Mouse (Mus musculus) intestine, embryonic 15.5 days (tissue): Measurements from ENCODE around the gene Nrbp1. TPM values are rescaled to one million over a fixed set of nuclear protein-coding genes. Genes with fewer than 3 reads are reported as not detected.
A peak's percentile ranks its signal among the peaks of the same experiment; 100 is the strongest.

Experiments
- ATAC-seq: fragments of 200-750 bp; cut with Nextera tagmentation; 2 replicates; pipeline ENCODE4 v1.8.0; 2017; ENCODE audit warnings: moderate TSS enrichment, moderate library complexity
- H3K27ac ChIP-seq: fragments of 300-500 bp; sonication (generic); 2 replicates; pipeline ENCODE4 v1.5.1; 2015; ENCODE audit warnings: mild to moderate bottlenecking, inconsistent platforms
- H3K27me3 ChIP-seq: fragments of 300-500 bp; sonication (generic); replicated peaks from 2 replicates; pipeline ENCODE4 v1.6.1; 2015; ENCODE audit warnings: inconsistent platforms
- H3K36me3 ChIP-seq: fragments of 300-500 bp; sonication (generic); 2 replicates; pipeline ENCODE4 v1.6.1; 2015; ENCODE audit warnings: inconsistent platforms
- H3K4me1 ChIP-seq: fragments of 300-500 bp; sonication (generic); replicated peaks from 2 replicates; pipeline ENCODE4 v1.6.1; 2015; ENCODE audit warnings: inconsistent platforms
- H3K4me2 ChIP-seq: fragments of 300-500 bp; sonication (generic); replicated peaks from 2 replicates; pipeline ENCODE4 v1.6.1; 2015; ENCODE audit warnings: mild to moderate bottlenecking, inconsistent platforms
- H3K4me3 ChIP-seq: fragments of 300-500 bp; sonication (generic); replicated peaks from 2 replicates; pipeline ENCODE4 v1.5.1; 2015; ENCODE audit warnings: inconsistent platforms
- H3K9ac ChIP-seq: fragments of 300-500 bp; sonication (generic); 2 replicates; pipeline ENCODE4 v1.6.1; 2015; ENCODE audit warnings: inconsistent platforms
- H3K9me3 ChIP-seq: fragments of 300-500 bp; sonication (generic); 2 replicates; pipeline ENCODE4 v1.6.1; 2016; ENCODE audit warnings: inconsistent platforms
- WGBS: fragments of 180-500 bp; shearing (Covaris S2); methylation state at CpG from one replicate; pipeline ENCODE4 v1.1.7; 2015; 5-methylcytosine and 5-hydroxymethylcytosine counted together
- polyA plus RNA-seq: library from polyadenylated mRNA; unstranded; fragments of >200 nt; fragmentation: Nextera tagmentation; extraction: Ambion mirVana; gene quantifications from 2 replicates; pipeline ENCODE4 v1.2.1, GENCODE M21; 2015

The Nrbp1 gene
- polyA plus RNA-seq, result 133 and 136 TPM in 2 replicates

DNA sequence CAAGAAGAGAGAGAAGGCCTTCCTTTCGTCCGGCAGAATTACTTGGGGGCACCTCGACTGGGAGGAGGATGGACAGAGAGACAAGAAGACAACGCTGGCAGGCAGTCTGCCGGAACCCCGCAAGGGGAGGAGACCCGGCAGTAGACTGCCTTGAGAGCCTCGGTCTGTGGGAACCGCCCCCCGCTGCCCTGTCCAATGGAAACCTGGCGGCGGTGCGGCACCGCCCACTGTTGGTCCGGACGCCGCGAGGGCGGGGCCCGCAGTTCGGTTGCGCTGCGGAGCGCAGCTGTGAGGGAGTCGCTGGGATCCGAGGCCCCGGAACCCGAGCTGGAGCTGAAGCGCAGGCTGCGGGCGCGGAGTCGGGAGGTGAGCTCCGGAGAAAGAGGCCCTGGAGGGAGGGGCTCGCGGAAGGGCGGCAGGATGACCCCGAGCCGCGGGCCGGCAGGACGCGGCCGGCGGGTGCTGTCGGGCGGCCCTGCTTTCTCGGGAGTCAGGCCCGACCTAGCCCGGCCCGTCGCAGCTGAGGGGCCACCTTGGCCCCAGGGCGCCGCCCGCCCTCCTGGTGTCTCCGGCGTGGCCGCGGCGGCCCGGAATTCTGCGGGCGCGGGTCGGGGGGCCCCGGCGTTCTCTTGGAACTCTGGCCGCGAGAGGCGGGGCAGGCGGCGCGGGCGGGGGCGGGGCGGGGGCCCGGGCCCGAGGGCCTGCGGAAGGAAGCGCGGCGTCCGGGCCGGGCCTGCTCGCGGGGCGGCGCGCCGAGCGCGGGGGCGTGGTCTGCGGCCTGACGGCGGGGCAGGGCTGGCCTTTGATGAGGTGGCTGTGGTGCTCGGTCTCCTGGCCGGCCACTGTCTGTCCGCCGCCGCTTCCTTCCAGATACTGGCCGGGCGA, at the start of gene Nrbp1, which contains the start of gene Gm9970:
TSS of gene Nrbp1 (plus strand) at position 228 of the 885 bp plus-strand sequence.
TSS of gene Gm9970 (minus strand) at position 596 of the 885 bp plus-strand sequence.
- peak within 1 kb of the TSS; percentile 99 for H3K4me3 ChIP-seq
- under 1% methylated on average over 81 of the region's 103 CpGs for WGBS
- H3K9ac ChIP-seq, result peak within 1 kb of the TSS; percentile 99
- ATAC-seq, result peak; percentile 99
- no peaks in the 10 kb centered on the region for H3K9me3 ChIP-seq
- H3K4me2 ChIP-seq, result peak within 1 kb of the TSS; percentile 80
- peak within 1 kb of the TSS; percentile 99 for H3K27ac ChIP-seq
- 0 out of 2 replicates have a peak, but pooled peaks cover 7% of the 10 kb centered on the region for H3K4me1 ChIP-seq
- peaks cover 18% of the 10 kb centered on the region for H3K36me3 ChIP-seq
- no peaks in the 10 kb centered on the region for H3K27me3 ChIP-seq

DNA sequence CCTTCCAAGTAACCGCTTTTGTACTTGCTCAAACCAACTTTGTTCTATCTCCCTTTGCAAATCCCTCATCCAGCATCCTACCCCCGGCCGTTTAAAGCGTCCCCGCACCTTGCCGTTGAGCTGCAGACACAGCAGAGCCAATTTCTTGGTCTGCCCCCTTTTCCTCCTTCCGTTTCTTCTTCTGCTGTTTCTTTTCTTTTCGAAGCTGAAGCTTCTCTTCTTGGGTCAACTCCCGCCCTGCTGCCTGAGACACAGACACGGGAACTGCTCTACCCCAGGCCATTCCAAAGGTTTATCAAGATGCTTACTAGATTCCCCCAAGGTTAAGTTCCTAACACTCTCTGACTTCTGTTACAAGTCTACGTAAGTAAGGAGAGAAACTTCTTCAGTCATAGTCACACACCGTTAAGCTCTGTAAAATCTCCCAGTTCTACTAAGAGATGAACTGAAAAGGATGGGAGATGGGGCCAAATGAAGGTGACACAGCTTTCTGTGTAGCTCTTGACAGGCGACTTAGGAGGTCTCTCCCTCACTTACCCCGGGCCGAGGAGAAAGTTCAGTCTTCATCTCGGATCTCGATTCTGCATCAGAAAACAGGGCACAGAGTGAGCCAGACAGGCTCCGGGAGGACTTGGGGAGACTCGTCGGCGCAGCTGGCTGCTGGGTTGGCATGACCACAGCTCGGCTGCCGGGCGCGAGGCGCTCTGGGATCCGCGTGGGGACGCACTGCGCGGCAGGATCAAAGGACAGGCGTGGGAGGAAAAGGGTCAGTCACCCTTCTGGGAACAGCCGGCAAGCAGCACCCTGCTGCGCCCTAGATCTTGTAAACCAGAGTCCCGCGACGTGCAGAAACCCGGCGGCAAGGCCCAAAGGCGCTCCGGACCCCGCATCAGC, 48.4 kb upstream of the Nrbp1 start:
- WGBS, result 11% methylated on average over 42 of the region's 42 CpGs
- Histone ChIP-seq H3K27me3 (no peaks in the 10 kb centered on the region), H3K4me2 (peak overlapping the region; percentile 80), H3K27ac (peak overlapping the region; percentile 87), H3K36me3 (peaks cover 49% of the 10 kb centered on the region), H3K4me3 (peak overlapping the region; percentile 67), H3K9me3 (no peaks in the 10 kb centered on the region), H3K9ac (peak overlapping the region; percentile 93), H3K4me1 (peaks cover 17% of the 10 kb centered on the region; the same call in 1 of the 2 replicates)
- peak; percentile 81 for ATAC-seq

DNA sequence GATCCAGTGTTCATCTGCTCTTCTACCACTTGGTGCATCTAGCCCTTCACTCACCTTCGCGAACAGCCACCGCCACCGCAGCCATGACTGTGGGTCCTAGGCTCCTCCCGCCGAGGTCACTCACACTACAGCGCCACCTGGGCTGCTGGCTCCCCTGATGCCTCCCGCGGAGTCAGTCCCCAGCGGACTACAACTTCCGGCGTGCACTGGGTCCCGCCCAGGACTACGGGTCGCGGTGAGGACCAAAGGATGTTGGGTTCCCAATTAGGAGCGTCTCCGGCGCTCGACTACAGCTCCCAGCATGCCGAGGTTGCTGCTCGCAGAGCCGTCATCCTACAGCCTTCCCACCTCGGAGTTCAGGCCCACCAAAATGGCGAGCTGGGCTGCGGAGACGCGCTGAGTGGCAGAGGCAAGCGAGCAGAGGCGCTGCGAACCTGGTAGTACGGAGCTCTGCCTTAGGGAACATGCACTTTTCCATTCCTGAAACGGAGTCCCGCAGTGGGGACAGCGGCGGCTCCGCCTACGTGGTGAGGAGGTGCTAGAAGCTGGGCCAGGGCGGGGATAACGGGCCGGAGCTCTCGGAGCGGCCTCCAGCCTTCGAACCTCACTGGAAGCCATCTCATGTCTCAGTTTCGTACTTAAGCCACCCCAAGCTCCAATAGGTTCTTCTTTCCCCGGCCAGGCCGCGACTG, 47.6 kb upstream of the Nrbp1 start, which contains the start of the genes Snx17 and Eif2b4:
TSS of gene Snx17 (plus strand) at position 289 of the 692 bp plus-strand sequence.
TSS of gene Eif2b4 (minus strand) at position 492 of the 692 bp plus-strand sequence.
- Histone ChIP-seq H3K9ac (peak within 1 kb of the TSS; percentile 93), H3K4me1 (peaks cover 17% of the 10 kb centered on the region; the same call in 1 of the 2 replicates), H3K27ac (peak within 1 kb of the TSS; percentile 87), H3K36me3 (peaks cover 50% of the 10 kb centered on the region), H3K4me2 (peak within 1 kb of the TSS; percentile 80), H3K27me3 (no peaks in the 10 kb centered on the region), H3K4me3 (peak within 1 kb of the TSS; percentile 67), H3K9me3 (no peaks in the 10 kb centered on the region)
- peak; percentile 98 for ATAC-seq
- WGBS, result under 1% methylated on average over 48 of the region's 48 CpGs

DNA sequence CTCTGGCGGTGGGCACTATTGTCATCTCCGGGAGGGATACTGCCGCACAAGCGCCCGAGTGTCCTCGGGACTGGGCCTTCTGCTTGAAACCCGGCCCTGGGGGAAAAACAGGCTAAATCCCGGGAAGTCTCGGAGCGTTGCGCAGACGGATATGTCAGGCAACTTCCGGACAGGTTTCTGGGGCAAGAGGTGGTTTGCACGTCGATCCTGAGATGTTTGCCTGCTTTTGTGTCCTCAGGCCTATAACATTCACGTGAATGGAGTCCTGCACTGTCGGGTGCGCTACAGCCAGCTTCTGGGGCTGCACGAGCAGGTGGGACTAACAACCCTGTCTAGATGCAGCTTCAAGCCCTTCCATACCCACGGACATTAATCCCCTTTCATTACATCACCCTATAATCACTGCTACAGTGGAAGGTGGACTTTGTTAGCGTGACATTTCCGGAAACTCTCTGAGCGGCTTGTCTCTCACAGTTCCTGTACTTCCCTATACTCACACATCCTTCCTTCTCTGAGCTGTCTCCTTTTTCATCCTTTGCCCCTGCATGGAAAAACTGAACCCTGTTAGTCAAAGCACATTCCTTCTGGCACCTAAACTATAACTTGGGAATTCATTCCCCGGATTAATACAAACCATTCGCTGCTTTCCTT, 46.9 kb upstream of the Nrbp1 start:
- H3K4me3 ChIP-seq, result peak overlapping the region; percentile 67
- H3K9me3 ChIP-seq, result no peaks in the 10 kb centered on the region
- 10% methylated on average over 25 of the region's 25 CpGs for WGBS
- H3K9ac ChIP-seq, result peak overlapping the region; percentile 93
- no peaks in the 10 kb centered on the region for H3K27me3 ChIP-seq
- no peak for ATAC-seq
- H3K4me1 ChIP-seq, result peaks cover 17% of the 10 kb centered on the region; the same call in 1 of the 2 replicates
- peak overlapping the region; percentile 80 for H3K4me2 ChIP-seq
- H3K36me3 ChIP-seq, result peaks cover 51% of the 10 kb centered on the region
- peak overlapping the region; percentile 81 for H3K27ac ChIP-seq

DNA sequence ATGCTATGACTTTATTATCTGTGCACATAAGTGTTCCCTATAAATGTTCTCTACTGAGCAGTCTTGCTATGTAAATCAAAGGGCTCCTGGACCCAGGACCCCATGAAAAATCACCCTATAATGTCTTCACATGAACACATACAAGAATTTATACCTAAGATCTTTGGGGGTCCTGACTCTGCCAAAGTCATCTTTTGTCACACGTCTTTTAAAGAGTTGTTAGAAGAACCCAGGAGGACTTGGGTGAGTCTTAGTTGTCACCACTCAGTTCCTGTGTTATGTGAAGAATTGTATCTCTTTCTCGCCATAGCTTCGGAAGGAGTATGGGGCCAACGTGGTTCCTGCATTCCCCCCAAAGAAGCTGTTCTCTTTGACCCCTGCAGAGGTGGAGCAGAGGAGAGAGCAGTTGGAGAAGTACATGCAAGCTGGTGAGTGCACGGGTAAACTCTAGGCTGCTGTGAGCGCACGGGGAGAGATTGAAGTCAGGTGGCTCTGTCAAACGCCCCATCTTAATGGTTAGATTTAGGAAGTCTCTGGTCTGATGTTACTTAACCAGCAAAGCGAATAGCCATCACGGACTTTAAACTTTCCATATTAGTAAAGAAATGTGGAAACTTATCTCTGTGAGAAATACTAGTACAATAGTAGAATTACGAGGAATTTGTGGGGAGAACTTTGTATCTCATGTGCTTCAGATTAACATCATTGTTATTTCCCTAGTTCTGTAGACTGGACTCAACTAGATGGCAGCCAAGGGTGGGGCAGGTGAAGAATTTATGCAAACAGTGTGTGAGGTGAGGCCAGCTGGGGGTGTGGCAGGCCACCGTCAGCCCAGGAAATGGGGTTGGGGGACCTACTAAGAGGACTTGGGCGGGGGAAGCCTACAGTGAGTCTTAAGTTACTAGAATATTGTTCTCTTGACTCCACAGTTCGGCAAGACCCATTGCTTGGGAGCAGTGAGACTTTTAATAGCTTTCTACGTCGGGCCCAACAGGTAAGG, 45.9 kb upstream of the Nrbp1 start:
- WGBS, result 89% methylated on average over 16 of the region's 16 CpGs
- Histone ChIP-seq H3K36me3 (peaks cover 54% of the 10 kb centered on the region), H3K4me2 (peak overlapping the region; percentile 80; the same call in 1 of the 2 replicates), H3K4me3 (peak overlapping the region; percentile 67; the same call in 1 of the 2 replicates), H3K27ac (no peak overlapping the region), H3K27me3 (no peaks in the 10 kb centered on the region), H3K9ac (no peak overlapping the region), H3K4me1 (peaks cover 17% of the 10 kb centered on the region; the same call in 1 of the 2 replicates), H3K9me3 (no peaks in the 10 kb centered on the region)
- ATAC-seq, result no peak

DNA sequence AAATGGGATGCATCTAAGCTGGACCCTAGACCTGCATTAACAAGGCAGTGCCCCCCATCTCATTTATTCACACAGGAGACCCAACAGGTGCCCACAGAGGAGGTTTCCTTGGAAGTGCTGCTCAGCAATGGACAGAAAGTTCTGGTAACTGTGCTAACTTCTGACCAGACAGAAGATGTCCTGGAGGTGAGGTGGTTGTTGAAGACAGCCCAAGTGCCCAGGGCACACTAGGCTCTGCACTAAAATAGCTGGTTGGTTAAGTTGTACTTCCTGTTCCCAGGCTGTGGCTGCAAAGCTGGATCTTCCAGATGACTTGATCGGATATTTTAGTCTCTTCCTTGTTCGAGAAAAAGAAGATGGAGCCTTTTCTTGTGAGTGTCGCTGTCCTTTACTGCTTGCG, 45.0 kb upstream of the Nrbp1 start:
- no peak overlapping the region for H3K27ac ChIP-seq
- peaks cover 23% of the 10 kb centered on the region for H3K4me1 ChIP-seq
- no peak overlapping the region for H3K4me3 ChIP-seq
- no peak overlapping the region for H3K4me2 ChIP-seq
- H3K9ac ChIP-seq, result no peak overlapping the region
- H3K27me3 ChIP-seq, result no peaks in the 10 kb centered on the region
- peaks cover 58% of the 10 kb centered on the region for H3K36me3 ChIP-seq
- 0 out of 2 replicates have a peak, but pooled peaks cover 4% of the 10 kb centered on the region for H3K9me3 ChIP-seq
- no peak for ATAC-seq
- WGBS, result 88% methylated on average over 4 of the region's 4 CpGs

DNA sequence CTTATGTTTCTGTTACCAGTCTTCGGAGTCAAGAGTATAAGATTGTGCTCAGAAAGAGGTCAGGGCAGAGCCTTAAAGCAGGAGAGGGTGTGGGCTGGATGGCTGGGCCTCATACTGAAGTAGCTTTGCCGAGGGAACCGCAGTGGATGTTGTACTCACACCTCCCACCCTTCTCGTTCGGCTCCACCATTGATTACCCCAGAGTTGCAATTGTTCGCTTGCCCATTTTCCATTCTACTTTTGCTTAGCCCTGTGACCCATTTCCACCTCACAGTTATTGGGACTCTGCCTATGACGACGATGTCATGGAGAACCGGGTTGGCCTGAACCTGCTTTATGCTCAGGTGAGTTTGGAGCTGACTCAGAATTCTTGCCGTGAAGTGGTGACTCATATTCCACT, 44.5 kb upstream of the Nrbp1 start:
- H3K36me3 ChIP-seq, result peaks cover 52% of the 10 kb centered on the region
- 0 out of 2 replicates have a peak, but pooled peaks cover 4% of the 10 kb centered on the region for H3K9me3 ChIP-seq
- H3K9ac ChIP-seq, result no peak overlapping the region
- H3K4me3 ChIP-seq, result no peak overlapping the region
- 92% methylated on average over 10 of the region's 10 CpGs for WGBS
- H3K4me1 ChIP-seq, result peaks cover 26% of the 10 kb centered on the region
- no peaks in the 10 kb centered on the region for H3K27me3 ChIP-seq
- no peak overlapping the region for H3K27ac ChIP-seq
- H3K4me2 ChIP-seq, result no peak overlapping the region
- ATAC-seq, result no peak

DNA sequence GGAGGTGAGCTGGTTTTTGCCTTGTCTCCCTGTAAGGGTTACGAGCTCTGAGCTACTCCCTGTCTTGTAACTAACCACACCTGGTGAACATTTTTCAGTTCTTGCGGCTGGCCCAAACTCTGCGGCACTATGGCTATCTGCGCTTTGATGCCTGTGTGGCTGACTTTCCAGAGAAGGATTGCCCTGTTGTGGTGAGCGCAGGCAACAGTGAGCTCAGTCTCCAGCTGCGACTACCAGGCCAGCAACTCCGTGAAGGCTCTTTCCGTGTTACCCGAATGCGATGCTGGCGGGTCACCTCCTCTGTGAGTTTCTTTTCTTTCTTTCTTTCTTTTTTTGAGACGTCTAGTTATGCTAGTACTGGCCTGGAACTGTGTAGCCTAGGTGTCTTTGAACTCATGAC, 43.6 kb upstream of the Nrbp1 start:
- WGBS, result 95% methylated on average over 12 of the region's 12 CpGs
- H3K9me3 ChIP-seq, result 0 out of 2 replicates have a peak, but pooled peaks cover 4% of the 10 kb centered on the region
- no peaks in the 10 kb centered on the region for H3K27me3 ChIP-seq
- H3K27ac ChIP-seq, result no peak overlapping the region
- H3K4me3 ChIP-seq, result no peak overlapping the region
- peaks cover 52% of the 10 kb centered on the region for H3K36me3 ChIP-seq
- peaks cover 20% of the 10 kb centered on the region for H3K4me1 ChIP-seq
- no peak for ATAC-seq
- H3K4me2 ChIP-seq, result no peak overlapping the region
- H3K9ac ChIP-seq, result no peak overlapping the region

DNA sequence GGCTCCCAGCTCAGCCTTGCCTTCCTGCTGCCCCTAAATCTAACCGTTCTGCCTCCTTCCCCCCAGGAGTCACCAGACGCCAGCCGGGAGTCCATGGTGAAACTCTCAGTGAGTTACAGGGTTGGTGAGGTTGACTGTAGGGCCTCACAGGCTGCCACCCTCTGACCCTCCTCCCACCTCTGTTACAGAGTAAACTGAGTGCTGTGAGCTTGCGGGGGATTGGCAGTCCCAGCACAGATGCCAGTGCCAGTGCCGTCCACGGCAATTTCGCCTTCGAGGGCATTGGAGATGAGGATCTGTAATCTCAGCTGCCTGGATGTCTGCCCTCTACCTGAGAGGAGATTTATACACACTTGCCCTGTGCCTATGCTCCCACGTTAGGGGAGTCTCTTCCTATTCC, 42.5 kb upstream of the Nrbp1 start:
- Histone ChIP-seq H3K9ac (no peak overlapping the region), H3K27ac (no peak overlapping the region), H3K4me2 (no peak overlapping the region), H3K36me3 (peaks cover 57% of the 10 kb centered on the region), H3K27me3 (no peaks in the 10 kb centered on the region), H3K9me3 (0 out of 2 replicates have a peak, but pooled peaks cover 4% of the 10 kb centered on the region), H3K4me1 (peaks cover 22% of the 10 kb centered on the region), H3K4me3 (no peak overlapping the region)
- 81% methylated on average over 9 of the region's 9 CpGs for WGBS
- no peak for ATAC-seq

DNA sequence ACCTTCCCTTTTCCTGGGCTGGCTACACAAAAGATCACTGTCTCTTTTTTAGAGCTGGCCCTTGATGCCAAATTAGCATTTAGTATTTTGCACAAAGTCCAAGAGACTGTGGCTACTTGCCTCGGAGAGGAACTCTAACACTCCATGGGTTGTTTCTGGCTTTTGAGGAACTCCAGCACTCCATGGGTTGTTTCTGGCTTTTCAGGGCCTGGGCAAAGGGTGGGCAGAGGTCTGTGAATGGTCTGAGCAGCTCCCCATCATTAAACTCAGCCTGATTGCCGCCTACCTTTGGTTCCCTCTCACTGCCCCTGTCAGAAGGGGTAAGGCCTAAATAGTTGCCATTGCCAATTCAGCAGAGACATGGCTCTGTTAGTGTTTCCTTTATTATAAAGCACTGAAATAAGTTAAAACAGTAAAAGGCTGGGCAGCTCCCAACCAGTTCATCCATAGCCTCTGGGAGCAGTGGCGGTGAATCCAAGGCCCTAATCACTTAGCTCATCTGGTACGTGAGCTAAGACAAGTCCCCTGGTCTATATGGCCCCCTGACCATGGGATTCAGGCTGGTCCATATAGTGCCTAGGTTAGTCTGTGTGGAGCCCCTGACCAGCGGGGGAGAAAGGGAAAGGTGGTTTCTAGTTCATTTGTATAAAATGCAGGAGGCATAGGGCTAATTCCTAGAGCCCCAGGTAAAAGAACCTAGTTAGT, 41.9 kb upstream of the Nrbp1 start:
- Histone ChIP-seq H3K9ac (no peak overlapping the region), H3K27ac (no peak overlapping the region), H3K9me3 (0 out of 2 replicates have a peak, but pooled peaks cover 4% of the 10 kb centered on the region), H3K4me2 (no peak overlapping the region), H3K27me3 (no peaks in the 10 kb centered on the region), H3K4me1 (peaks cover 23% of the 10 kb centered on the region), H3K36me3 (peaks cover 57% of the 10 kb centered on the region), H3K4me3 (no peak overlapping the region)
- ATAC-seq, result no peak
- 83% methylated on average over 5 of the region's 5 CpGs for WGBS
